Mouse (Mus musculus) forebrain, postnatal 0 days (tissue): ENCODE results near the gene Agr3. TPM values are rescaled to one million over a fixed set of nuclear protein-coding genes. Genes with fewer than 3 reads are reported as not detected.

Experiments used
- ATAC-seq: fragments of 200-750 bp; cut with Nextera tagmentation; 2 replicates; pipeline ENCODE4 v1.8.0; 2017; ENCODE audit warnings: mild to moderate bottlenecking, moderate library complexity
- DNase-seq: peaks from one replicate; pipeline ENCODE4 v3.0.0-alpha.2; 2015
- H3K27ac ChIP-seq: fragments of 300-500 bp; sonication (generic); 2 replicates; pipeline ENCODE4 v1.5.1; 2014; ENCODE audit warnings: low read depth, mild to moderate bottlenecking, antibody characterized with exemption, low read length, moderate library complexity, mixed read lengths
- H3K27me3 ChIP-seq: fragments of 300-500 bp; sonication (generic); 2 replicates; pipeline ENCODE4 v1.6.1; 2014; ENCODE audit warnings: mild to moderate bottlenecking, low read length, mixed read lengths; ENCODE audit not compliant: insufficient read depth
- H3K36me3 ChIP-seq: fragments of 300-500 bp; sonication (generic); 2 replicates; pipeline ENCODE4 v1.6.1; 2014; ENCODE audit warnings: mild to moderate bottlenecking, moderate library complexity; ENCODE audit not compliant: insufficient read depth
- H3K4me1 ChIP-seq: fragments of 300-500 bp; sonication (generic); 2 replicates; pipeline ENCODE4 v1.6.1; 2014; ENCODE audit warnings: antibody characterized with exemption; ENCODE audit not compliant: insufficient read depth
- H3K4me2 ChIP-seq: fragments of 300-500 bp; sonication (generic); 2 replicates; pipeline ENCODE4 v1.6.1; 2014; ENCODE audit warnings: low read depth, mild to moderate bottlenecking, moderate library complexity
- H3K4me3 ChIP-seq: fragments of 300-500 bp; sonication (generic); 2 replicates; pipeline ENCODE4 v1.5.1; 2014; ENCODE audit warnings: low read depth, low read length, mixed read lengths
- H3K9ac ChIP-seq: fragments of 300-500 bp; sonication (generic); 2 replicates; pipeline ENCODE4 v1.6.1; 2014; ENCODE audit warnings: mild to moderate bottlenecking
- H3K9me3 ChIP-seq: fragments of 300-500 bp; sonication (generic); 2 replicates; pipeline ENCODE4 v1.6.1; 2016; ENCODE audit warnings: low read length
- CTCF ChIP-seq: sonication (generic); IDR thresholded peaks from 2 replicates; pipeline ENCODE4 v1.5.1; 2016; ENCODE audit warnings: antibody characterized with exemption, control low read depth, low read depth
- WGBS: fragments of 180-500 bp; shearing (Covaris S2); extraction: QIAGEN DNeasy Blood & Tissue Kit; methylation state at CpG from one replicate; pipeline ENCODE4 v1.1.7; 2014; 5-methylcytosine and 5-hydroxymethylcytosine counted together
- polyA plus RNA-seq: library from polyadenylated mRNA; unstranded; fragments of >200 nt; fragmentation: Nextera tagmentation; extraction: Ambion mirVana; gene quantifications from 2 replicates; pipeline ENCODE4 v1.2.1, GENCODE M21; 2015
- total RNA-seq: library from RNA; depleted of rRNA; stranded (reverse); fragments of >200 nt; gene quantifications from 2 replicates; pipeline ENCODE4 v1.2.3, GENCODE M21; 2014; rRNA removed

Agr3 gene
- total RNA-seq (not detected in 2 replicates), polyA plus RNA-seq (not detected in 2 replicates)

GRCm38 (mm10) chr12:35925402-35925801, at the start of gene Agr3:
TSS of gene Agr3 (plus strand) at chr12:35925620.
- TF ChIP-seq CTCF: no peak
- no peak within 1 kb of the TSS for H3K4me2 ChIP-seq
- no peak within 1 kb of the TSS for H3K4me3 ChIP-seq
- no peak within 1 kb of the TSS for H3K9ac ChIP-seq
- DNase-seq (no peak), ATAC-seq (no peak)
- no peaks in the 10 kb centered on the region for H3K4me1 ChIP-seq
- 78% methylated on average over 9 of the region's 9 CpGs for WGBS
- no peaks in the 10 kb centered on the region for H3K9me3 ChIP-seq
- H3K27ac ChIP-seq: no peak within 1 kb of the TSS
- H3K36me3 ChIP-seq: no peaks in the 10 kb centered on the region
- H3K27me3 ChIP-seq: no peaks in the 10 kb centered on the region

GRCm38 (mm10) chr12:35884892-35885558, 40.4 kb upstream of the Agr3 start:
- no peak overlapping the region for H3K27ac ChIP-seq
- ATAC-seq (no peak), DNase-seq (peak; percentile 38)
- peak; percentile 58 for TF ChIP-seq CTCF
- no peaks in the 10 kb centered on the region for H3K36me3 ChIP-seq
- no peaks in the 10 kb centered on the region for H3K27me3 ChIP-seq
- H3K9me3 ChIP-seq: no peaks in the 10 kb centered on the region
- H3K9ac ChIP-seq: no peak overlapping the region
- no peaks in the 10 kb centered on the region for H3K4me1 ChIP-seq
- WGBS: 63% methylated on average over 9 of the region's 9 CpGs
- no peak overlapping the region for H3K4me2 ChIP-seq
- H3K4me3 ChIP-seq: no peak overlapping the region

GRCm38 (mm10) chr12:35889383-35889782, 36.0 kb upstream of the Agr3 start:
- Histone ChIP-seq H3K9ac (no peak overlapping the region), H3K4me2 (no peak overlapping the region), H3K4me3 (no peak overlapping the region), H3K27me3 (no peaks in the 10 kb centered on the region), H3K9me3 (no peaks in the 10 kb centered on the region), H3K4me1 (no peaks in the 10 kb centered on the region), H3K36me3 (no peaks in the 10 kb centered on the region), H3K27ac (no peak overlapping the region)
- TF ChIP-seq CTCF: no peak
- WGBS: 57% methylated on average over 2 of the region's 2 CpGs
- ATAC-seq (peak; percentile 88), DNase-seq (peak; percentile 17)

- 84% methylated on average over 2 of the region's 2 CpGs for WGBS
- Histone ChIP-seq H3K27me3 (no peaks in the 10 kb centered on the region), H3K9me3 (no peaks in the 10 kb centered on the region), H3K4me1 (no peaks in the 10 kb centered on the region), H3K9ac (no peak overlapping the region), H3K27ac (no peak overlapping the region), H3K4me2 (no peak overlapping the region), H3K36me3 (no peaks in the 10 kb centered on the region), H3K4me3 (no peak overlapping the region)
- TF ChIP-seq CTCF: no peak
- DNase-seq: no peak
- ATAC-seq: no peak
Observed at GRCm38 (mm10) chr12:35890756-35891155, 34.7 kb upstream of the Agr3 start.

GRCm38 (mm10) chr12:35894304-35894900, 31.0 kb upstream of the Agr3 start:
- no peak for ATAC-seq
- 16% methylated on average over 6 of the region's 6 CpGs for WGBS

GRCm38 (mm10) chr12:35895875-35896763, 29.3 kb upstream of the Agr3 start:
- ATAC-seq: peak; percentile 72
- Histone ChIP-seq H3K4me3 (peak overlapping the region; percentile 41), H3K9me3 (no peaks in the 10 kb centered on the region), H3K9ac (peak overlapping the region; percentile 53), H3K4me1 (no peaks in the 10 kb centered on the region), H3K36me3 (no peaks in the 10 kb centered on the region), H3K27me3 (no peaks in the 10 kb centered on the region), H3K27ac (peak overlapping the region; percentile 66), H3K4me2 (peak overlapping the region; percentile 51)
- peak; percentile 93 for DNase-seq
- peak; percentile 84 for TF ChIP-seq CTCF
- 16% methylated on average over 20 of the region's 20 CpGs for WGBS

More at GRCm38 (mm10) chr12:35894304-35894900, 31.0 kb upstream of the Agr3 start:
- Histone ChIP-seq H3K4me1 (no peaks in the 10 kb centered on the region), H3K4me3 (no peak overlapping the region), H3K36me3 (no peaks in the 10 kb centered on the region), H3K27ac (no peak overlapping the region), H3K4me2 (no peak overlapping the region), H3K27me3 (no peaks in the 10 kb centered on the region), H3K9me3 (no peaks in the 10 kb centered on the region), H3K9ac (no peak overlapping the region)
- DNase-seq: no peak
- TF ChIP-seq CTCF: no peak
